Mouse (Mus musculus): Measurements from ENCODE around the gene Ppp1r1c.

Ppp1r1c gene

DNA sequence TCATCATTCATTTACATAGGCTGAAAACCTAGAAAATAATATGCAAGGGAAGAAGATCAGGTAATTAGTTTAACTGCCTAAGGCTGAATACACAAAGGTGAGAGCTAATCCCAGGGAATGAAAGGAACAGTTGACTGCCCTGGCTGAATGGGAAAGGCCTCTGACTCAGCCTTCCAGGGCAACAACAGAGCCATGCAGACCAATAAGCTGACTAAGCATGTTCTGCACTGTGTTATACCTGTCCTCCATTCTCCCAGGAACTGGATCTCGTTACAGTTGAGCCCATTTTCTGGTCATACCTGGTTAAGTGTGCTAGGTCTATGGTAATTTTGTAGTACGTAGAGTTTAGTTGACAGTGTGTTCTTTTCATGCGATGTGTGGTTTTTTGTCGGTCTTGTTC, 36.6 kb downstream of the Ppp1r1c start:
- DNase-seq (ENCODE audit: low read depth, low spot score), result no peak

DNA sequence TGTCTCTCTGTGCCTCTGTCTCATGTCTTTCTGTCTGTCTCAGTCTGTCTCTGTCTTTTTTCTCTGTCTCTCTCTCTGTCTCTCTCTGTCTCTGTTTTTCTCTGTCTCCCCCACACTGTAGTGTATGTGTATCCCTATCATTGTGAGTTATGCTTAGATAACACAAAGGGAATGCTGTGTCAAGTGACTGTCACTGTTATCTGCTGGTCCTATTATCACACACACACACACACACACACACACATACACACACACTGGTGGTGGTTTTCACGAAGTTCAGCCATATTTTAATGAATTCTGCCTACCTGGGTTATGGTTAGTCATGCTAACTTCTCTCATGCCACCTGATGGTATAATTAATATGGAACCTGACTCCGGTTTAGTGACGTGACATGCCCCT, 44.1 kb downstream of the Ppp1r1c start:
- DNase-seq (ENCODE audit: low read depth, low spot score), result no peak

DNA sequence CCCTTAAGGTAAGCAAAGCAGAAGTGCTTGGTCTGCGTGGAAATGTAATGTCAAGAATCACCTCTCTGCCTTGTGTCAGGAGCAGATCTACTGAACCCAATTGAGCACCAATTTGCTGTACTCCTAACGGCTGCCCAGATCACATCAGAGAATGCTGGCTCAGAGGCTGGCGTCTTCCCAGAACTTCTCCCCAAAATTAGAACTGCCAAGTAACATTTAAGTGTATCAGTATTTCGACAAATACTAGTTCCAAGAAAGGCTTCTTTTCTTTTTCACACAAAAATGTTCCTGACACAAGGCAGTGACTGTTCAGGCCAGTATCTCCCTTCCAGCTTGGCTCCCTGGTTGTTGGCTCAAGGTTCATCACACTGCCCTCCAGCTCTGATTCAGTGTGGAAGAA, 52.4 kb downstream of the Ppp1r1c start:
- no peak for DNase-seq (ENCODE audit: low read depth, low spot score)

DNA sequence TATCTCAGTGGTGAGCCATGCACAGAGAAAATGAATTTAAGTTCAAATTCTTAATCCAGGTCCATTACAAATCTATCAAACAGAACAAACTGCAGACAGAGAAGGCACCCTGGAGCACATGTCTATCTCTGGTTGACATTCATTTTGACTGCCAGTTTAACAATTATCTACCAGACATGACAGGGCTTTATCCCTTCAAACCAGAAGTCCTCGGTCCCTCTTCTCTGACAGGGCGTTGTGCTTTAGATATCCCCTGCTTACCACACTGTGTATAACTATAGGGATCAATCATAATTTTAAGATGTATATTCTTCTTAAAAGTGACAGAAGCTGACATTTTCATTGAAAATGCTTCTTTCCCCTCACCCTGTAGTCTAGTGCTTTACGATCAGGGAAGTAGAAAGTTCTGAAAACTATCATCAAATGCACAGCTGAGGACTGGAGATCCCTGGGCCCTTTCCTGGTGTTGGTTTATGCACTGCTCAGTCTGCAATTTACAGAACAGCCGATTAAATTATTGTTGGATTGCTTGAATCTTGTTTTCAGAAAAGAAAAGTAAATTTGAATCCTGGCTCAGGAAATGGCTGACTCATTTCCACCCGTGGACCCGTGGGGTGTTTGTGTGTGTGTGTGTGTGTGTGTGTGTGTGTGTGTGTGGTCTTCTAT, 55.3 kb downstream of the Ppp1r1c start:
- no peak for DNase-seq (ENCODE audit: low read depth, low spot score)

DNA sequence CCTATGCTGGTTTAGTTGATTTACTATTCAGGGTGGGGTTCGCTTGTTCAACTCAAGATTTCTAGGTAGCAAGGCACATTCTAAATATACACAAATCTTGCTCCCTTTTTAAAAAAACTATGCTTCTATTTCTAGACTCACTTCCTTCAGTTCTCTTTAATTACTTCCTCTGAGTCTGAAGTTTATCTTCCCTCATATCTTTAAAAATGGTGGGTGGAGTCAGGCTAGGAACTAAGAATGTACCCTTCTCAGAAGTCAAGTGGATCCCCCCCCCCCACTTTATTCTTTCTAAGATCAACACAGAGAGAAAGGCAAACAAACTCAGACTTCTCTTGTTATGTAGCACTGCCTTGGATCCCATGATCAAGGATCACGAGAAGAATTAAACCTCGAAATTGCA, 57.5 kb downstream of the Ppp1r1c start:
- DNase-seq (ENCODE audit: low read depth, low spot score), result no peak

DNA sequence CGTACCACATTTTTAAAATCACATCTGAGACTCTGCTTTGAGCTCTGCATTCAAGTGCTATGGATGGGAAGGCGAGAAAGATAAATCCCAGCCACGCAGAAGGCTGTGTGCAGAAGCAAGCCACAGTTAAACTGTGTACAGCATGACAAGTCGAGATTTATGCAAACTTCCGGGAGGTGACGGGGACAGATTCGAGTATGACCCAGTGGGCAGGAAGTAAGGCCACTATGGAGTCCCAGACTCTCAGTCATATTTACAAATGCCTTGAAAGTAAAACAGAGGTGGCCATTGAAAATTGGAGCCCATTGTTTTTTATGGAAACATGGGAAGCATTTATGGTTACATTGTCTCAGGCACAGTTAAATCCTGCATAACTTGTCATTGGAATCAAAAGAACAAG, 58.1 kb downstream of the Ppp1r1c start:
- no peak for DNase-seq (ENCODE audit: low read depth, low spot score)

DNA sequence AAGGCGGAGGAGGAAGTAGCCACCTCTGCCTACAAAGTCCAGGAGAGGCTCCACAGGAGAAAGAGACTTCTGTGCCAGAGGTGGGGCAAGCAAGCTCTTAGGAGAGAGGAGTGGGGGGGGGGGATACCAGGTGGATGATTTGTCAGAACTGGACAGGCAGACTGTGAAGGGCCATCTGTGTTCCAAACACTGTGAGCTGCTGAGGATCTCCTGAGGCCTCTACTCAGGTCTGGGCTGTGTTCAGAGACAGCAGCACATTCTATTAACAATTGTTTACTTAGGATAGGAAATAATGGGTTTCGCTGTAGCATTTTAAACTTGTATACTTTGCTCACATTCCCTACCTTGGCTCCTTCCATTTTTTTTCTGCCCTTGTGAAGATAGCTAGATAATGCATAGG, 61.0 kb downstream of the Ppp1r1c start:
- DNase-seq (ENCODE audit: low read depth, low spot score), result no peak

DNA sequence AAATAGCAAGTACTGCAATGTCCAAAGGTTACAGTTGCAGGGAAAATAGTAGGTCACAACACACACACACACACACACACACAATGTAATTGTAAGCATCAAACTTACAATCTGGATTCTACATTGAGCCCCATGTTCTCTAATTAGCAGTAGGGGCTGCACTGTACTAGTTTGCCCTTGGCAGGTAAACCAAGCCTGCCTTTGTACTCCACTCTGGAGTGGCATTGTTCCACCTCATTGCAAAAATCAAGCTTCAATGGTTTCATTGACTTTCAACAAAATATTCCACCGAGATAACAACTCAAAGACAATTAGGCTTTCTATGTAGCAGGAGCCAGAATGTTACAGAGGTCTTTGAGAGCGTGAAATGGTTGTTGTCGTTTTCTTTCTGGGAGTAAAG, 62.7 kb downstream of the Ppp1r1c start:
- DNase-seq (ENCODE audit: low read depth, low spot score), result no peak

DNA sequence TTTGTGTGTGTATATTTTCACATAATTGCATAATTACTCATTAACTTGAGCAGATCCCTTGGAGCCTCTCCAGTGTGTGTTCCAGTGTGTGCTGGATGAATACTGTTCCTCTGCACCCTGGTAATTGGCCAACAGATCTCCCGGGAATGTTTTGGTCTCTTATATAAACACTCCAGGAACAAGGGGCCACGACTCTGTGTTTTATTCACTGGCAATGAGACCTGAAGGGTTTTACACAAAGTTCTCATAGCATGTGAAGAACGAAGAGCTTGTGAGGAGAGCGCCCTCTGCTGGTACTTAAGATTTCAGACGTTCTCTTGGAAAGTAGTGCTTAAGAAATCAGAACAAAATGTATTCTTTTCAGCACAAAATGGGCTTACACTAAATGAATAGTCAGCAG, 66.8 kb downstream of the Ppp1r1c start:
- DNase-seq (ENCODE audit: low read depth, low spot score), result peak; percentile 16

DNA sequence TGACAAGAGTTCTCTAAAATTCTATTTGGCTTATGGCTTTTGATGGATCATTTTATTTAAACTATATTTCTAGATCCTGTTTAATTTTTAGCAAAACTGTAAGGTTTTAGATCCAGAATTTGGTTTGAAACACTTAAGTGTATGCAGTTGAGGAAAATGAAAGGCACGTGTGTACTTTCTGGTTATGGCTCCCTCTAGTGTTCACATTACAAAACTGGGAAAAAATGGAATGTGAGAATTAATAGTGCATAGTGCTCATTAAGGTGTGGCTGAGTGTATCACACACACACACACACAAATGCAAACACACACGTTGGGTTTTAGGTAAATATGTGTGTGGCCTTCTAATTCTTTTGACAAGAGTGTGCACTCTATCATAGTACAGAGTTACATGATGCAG, 70.2 kb downstream of the Ppp1r1c start:
- DNase-seq (ENCODE audit: low read depth, low spot score), result no peak

DNA sequence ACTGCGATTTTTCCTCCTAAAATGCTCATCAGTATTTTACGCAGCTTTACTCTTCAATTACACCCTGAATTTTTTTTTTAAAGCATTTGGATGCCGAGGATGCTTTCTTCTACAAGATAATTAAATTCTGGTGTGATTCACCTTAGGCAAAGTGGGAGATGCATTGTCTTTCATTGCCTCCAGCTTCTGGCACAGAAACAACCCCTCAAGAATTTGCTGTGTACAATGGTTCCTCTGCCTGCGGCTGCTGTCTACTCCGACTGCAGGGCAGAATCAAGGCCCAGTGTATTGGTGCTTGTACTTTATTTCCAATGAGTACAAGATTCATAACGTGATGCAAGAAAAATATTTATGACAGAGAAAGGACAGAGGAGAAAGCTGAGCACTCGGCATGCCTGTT, 73.2 kb downstream of the Ppp1r1c start:
- DNase-seq (ENCODE audit: low read depth, low spot score), result no peak

DNA sequence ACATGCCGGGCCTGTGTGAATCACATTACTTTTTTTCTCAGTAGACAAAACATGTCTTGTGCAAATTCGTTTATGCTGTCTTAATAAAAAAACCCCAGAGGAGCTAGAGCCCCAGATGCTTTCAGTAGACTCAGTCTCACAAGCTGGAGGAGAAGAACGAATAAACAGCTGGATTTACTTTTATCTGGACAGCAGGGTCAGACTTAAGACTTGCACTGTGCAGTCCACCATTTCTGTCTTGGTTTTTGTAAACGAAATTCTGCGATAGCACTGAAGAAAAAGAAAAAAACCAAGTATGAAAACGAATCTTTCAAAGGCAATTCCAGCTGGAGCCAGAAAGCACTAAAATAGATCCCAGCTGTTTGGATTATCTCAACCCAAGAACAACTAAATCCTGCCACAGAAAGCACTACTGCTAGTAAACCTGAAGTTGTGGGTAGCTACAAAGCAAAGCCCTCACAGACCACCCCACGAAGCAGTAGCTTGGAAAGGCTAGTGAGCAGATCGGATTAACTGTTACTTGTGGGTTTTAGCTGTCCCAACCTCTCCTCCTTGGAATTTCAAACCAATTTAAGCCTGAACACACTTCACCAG, 78.1 kb downstream of the Ppp1r1c start:
- no peak for DNase-seq (ENCODE audit: low read depth, low spot score)

DNA sequence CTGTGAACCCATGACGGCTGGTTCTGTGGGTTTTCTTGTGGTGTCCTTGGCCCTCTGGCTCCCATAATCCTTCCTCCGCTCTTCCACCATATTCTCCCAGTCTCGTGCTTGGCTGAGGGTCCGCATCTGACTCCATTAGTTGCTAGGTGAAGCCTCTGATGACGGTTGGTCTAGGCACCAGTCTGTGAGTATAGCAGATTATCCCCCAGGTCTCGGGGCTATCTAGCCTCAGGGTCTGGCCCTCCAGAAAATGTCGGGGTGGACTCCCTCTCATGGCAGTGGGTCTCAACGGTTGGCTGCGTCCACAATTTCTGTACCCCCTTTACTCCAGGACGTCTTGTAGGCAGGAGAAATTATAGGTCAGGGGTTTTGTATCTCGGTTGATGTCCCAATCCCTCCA, 78.9 kb downstream of the Ppp1r1c start:
- DNase-seq (ENCODE audit: low read depth, low spot score), result no peak

DNA sequence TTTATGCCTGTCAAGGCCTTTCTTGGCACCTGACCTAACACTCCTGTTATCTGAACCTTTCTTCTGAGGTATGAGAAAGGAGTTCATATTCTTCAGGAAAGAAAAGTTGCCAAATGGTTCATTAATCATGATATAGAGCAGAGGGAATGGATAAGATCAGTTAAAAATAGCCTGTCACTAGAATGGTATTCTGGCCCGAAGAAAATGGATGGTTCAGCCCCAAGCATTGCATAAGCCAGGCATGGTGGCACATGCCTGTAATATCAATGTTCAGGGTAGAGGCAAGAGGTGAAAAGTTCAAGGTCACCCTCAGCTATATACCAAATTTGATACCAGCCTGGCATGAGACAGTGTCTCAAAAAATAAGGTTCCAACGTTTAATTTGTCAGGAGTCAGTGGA, 85.6 kb downstream of the Ppp1r1c start:
- DNase-seq (ENCODE audit: low read depth, low spot score), result no peak

DNA sequence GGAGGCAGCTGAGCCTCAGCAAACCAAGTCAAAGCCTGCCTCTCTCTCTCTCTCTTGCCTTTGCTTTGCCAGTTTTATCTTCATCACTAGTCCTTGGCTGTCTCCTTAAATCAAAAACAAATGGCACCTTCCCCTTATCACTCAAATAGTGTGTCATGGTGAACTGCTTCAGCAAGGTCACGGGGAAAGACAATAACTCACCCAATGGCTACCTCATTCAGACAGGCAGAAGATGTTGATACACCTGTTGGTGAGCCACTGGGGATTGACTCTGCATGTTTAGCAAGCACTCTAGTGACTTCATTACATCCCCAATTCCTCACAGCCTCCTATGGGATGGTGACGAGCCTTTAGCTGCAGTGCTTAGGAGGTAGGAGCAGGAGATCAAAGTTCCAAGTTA, 89.9 kb downstream of the Ppp1r1c start:
- no peak for DNase-seq (ENCODE audit: low read depth, low spot score)

DNA sequence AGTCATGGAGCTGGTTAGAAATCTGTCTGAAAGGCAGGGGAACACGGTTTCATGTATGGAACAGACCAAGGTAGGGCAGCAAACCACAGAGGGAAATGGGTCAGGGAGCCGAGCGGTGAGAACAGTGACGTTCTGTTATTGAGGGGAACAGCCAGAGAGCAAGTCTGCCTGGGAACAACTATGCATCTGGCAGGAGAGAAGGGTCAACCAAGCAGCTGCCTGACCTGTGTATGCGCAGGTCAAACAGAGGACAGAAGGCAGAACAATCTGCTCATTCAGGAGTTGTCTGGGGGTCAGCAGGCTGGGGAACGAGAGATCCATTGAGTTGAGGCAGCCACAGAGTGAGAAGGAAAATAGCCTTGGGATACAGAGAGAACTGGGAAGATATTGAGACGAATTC, 91.0 kb downstream of the Ppp1r1c start:
- no peak for DNase-seq (ENCODE audit: low read depth, low spot score)

DNA sequence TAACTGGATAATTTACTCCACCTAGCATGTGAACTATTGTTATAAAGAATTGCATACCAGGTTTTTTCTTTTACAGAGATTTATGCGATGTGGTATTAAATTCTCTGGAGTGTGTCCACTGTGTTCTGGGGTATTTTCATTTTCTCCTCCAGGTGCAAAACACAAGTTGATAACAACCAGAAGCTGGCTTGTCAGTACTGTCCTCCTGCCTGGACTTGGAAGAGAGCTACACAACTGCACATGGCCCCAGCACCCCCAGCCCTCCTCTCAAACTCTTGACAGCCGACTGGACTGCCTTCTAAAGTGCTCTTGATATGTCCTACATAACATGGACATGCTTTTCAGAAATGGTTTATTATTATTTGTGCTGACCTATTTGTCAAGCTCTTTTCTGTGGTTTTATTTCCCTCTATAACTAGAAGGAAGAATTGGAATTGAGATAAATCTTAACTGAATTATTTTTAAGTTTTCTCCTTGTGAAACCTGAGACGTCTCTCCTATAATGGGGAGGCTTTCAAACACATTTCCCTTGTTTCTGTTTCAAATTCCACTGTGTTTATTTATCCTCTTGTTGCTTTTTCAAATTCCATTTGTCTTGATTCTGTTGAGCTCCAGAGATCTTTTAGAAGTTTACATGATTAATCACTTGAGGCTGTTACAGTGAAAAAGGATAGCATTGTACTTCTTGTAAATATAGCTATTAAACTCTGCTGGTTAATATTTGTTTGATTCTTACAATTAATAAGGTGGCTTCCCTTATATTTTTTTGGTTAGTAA, 108.3 kb downstream of the Ppp1r1c start:
- DNase-seq (ENCODE audit: low read depth, low spot score), result no peak

DNA sequence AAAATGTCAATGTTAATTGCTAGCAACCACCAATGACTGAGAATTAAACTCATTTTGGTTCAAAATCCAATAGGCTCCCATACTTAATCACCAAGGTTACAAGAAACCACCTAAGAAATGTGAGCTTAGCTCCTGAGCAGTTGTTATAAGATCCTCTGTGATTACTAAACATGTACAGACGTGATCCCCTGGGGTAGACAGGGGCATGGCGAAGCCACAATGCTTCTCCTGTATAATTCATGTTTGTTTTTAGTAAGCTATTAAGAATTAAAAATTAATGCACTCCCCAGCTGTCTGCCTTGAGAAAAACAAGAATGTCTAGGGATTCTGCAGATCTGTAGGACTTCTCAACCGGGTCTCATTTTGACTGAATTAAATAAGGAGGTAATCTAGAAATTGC, 112.0 kb downstream of the Ppp1r1c start:
- DNase-seq (ENCODE audit: low read depth, low spot score), result no peak

DNA sequence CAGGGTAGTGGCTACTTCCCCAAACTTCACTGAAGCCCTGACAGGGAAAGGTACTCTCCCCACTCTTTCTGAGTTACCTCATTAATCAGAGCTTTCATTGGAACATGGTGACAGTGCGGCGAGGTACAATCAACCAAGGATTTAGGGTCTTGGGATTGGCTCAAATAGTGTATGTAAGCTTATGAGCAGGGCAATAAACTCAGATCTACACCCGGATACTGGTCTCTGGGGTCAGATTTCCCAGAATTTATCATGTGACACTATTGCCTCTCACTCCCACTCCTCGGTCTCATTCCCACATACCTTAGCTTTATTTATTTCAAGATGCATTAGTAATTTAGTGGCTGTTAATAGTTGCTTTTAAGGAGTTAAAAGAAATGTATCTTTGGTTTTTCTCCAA, 118.3 kb downstream of the Ppp1r1c start:
- no peak for DNase-seq (ENCODE audit: low read depth, low spot score)

DNA sequence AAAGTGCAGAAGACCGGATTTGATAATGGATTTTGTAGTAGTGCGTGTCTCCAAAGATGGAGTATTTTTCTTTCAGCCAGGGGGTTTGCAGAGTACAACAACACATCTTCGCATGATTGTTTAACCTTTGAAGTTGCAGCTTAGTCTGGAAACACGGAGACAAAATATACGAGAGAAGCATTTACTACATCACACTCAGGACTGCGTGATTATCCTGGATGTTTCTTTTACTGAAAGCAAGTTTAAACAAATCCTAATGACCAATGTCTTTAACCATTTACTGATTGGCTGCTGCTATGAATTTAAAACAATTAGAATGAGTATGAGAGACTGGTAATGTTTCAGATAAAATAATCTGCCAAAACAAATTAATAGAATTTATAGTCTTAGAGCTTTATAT, 131.5 kb downstream of the Ppp1r1c start:
- DNase-seq (ENCODE audit: low read depth, low spot score), result no peak

DNA sequence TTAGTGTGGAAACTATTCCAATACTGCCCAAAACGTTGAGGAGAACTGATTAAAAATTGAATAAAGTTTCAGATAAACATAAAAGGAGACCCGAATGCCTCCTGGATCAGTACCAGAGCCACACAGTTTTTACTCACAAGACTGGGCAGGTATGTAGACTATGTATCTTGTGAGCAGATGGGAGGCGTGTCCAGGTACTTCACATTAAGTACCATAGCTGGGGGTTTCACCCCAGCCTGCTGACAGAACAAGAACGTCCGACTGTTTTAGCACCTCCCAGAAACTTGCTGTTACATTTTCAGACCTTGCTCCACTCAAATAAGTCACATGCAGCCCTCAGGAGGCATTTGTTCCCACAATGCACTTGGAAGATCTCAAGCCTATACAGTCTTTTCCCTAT, 131.9 kb downstream of the Ppp1r1c start:
- no peak for DNase-seq (ENCODE audit: low read depth, low spot score)

DNA sequence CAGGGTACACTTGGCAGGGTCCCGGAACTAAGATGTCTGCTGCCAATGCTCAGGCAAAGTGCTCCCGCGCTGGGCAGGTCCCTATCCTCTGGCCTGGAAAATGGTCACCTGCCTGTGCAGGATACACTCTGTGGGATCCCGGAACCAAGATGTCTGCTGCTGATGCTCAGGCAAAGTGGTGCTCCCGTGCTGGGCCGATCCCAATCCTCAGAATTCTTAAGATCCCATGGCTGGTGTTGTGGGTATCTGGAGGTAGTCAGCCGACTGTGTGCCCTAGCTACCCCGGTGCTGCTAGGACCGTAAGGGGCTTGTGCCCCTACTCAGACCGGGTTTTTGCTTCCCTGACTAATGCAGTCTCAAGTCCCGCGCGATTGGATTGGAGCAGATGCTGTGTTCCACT, 139.8 kb downstream of the Ppp1r1c start:
- peak; percentile 16 for DNase-seq (ENCODE audit: low read depth, low spot score)

DNA sequence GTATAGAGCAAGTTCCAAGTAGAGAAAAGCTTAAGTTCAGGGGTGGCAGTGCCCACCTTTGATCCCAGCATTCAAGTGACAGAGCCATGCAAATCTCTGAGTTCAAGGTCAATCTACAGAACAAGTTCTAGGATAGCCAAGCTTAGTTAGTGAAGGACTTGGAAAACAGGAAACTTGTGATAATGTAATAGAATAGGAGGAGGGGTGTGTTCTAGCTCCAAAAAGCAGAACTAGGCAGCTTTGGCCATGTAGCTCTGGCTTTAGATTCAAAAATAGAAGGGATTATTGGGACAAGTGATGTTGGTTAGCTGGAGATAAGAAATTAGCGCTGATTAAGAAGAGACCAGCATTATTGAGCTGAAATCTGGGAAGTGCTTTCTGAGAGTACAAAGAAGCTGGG, 149.3 kb downstream of the Ppp1r1c start:
- DNase-seq (ENCODE audit: low read depth, low spot score), result no peak
